Mouse (Mus musculus): ENCODE data around the gene Grin1. TPM values are rescaled to one million over a fixed set of nuclear protein-coding genes. Genes with fewer than 3 reads are reported as not detected.

Gene Grin1
- total RNA-seq, 2 experiments from 2014 or later: not detected

DNA sequence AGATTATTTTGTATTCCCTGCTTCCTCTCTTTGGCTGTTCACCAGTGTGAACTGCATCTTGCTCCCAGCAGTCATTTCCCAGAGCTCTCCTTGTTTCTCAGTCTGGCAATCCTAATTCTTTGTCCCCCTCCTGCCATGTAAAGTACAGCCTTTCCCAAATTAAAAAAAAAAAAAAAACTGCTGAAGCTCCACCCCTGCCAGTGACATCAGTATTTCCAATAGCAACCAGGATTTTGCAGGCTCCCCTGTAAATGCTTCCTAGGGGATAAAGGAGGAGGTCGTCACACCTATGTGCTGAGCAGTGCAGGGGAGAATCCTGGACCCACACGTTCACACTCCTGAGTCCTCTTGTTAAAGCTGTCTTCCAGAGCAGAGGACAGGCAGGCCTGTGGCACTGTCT, 1.1 kb upstream of the Grin1 start:
- DNase-seq (ENCODE audit: low spot score): no peak
- intact Hi-C loops (cut with DNase I): no loop called here

DNA sequence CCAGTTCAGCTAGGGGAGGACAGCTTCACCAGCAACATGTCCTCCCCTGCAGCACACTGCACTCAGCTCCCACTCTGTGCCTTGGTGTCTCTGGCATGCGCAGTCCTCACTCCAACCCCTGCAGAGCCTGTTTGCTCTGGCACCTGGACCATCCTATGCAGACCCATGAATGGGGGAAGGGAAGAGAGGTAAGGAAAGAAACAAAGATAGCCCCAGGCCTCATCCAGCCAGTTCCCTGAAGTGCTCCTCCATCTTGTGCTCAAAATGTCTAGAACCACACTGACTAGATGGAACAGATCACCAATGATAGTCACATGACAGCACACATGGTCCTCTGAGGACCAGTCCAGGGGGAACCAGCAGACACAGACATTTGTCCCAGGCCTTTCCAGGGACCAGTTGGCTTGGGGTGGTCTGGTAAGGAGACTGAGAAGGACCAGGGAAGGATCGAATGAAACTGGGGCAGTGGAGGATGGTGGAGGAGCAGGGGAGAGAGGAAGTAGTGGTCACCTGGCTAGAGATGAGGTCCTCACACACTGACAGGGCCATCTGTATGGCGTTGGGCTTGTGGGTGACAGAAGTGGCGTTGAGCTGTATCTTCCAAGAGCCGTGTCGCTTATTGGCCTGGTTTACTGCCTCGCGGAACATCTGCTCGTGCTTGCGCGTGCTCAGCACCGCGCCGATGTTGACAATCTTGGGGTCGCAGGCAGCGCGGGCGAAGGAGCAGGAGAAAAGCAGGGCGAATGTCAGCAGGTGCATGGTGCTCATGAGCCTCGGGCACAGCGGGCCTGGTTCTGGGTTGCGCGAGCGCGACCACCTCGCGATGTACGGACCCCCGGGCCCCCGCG, 644 bp downstream of the Grin1 start:
- intact Hi-C loops (cut with DNase I): no loop called here
- no peak for DNase-seq (ENCODE audit: low spot score)

- no peak for DNase-seq (ENCODE audit: low spot score)
- intact Hi-C loops (cut with DNase I): no loop called here
Observed at GRCm38 (mm10) chr2:25311491-25311891, 7.5 kb downstream of the Grin1 start.

GRCm38 (mm10) chr2:25310969-25311368, 8.0 kb downstream of the Grin1 start:
- intact Hi-C loops (cut with DNase I): no loop called here
- DNase-seq (ENCODE audit: low spot score): no peak

DNA sequence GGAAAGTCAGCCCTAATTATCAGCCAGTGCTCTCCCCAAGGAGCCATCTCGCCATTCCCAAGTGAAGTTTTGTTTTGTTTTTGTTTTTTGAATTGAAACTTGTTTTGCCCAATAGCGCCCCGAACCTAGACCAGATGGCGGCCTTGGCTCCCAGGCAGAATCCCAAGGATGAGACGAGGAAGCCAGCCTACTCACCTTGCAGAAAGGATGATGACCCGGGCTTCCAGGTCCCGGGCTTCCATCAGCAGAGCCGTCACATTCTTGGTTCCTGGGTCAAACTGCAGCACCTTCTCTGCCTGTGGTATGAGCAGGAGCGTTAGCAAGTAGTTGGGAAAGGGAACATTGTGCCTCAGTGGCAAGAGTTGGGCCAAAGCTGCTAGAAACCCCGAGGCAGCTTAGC, 8.8 kb downstream of the Grin1 start:
- intact Hi-C loops (cut with DNase I): no loop called here
- DNase-seq (ENCODE audit: low spot score): no peak

DNA sequence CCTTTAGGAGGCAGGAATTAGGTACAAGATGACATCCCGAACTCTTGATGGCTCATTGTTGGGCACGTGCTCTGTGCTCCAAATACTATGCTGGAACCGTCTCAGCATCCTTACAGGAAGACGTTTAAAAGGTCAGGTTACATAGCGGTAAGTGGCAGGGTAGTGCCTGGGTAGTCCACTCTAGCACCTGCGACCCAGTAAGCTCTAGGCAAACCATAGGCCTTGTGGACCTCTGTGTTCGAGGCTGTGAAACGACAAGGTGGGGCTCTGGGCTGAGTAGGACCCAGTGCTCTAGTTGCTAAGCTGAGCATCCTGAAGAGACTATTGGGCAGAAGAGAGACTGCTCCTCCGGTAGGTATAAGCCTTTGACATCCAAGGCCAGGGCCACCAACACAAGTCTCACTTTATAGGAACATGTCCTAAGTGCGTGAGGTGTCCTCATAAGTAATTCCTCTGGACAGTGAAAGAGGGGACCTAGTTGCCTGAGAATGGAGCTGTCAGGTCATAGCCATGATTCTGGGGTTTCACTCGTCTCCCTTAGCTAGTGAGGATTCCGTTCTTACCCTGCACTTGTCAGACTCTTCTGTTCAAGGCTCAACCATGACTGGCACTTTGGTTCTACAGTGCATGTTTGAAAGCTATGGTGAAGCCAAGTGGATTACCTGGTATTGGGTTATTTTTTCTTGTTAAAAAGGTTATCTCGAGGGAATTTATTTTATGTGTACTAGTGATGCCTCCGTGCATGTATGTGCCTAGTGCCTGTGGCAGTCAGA, 13.2 kb downstream of the Grin1 start:
- intact Hi-C loops (cut with DNase I): no loop called here

GRCm38 (mm10) chr2:25304657-25305541, 14.1 kb downstream of the Grin1 start:
- no peak for DNase-seq (ENCODE audit: low spot score)
- intact Hi-C loops (cut with DNase I): no loop called here

More for the DNA sequence above, 13.2 kb downstream of the Grin1 start:
- DNase-seq (ENCODE audit: low spot score): no peak

- intact Hi-C loops (cut with DNase I): no loop called here
- DNase-seq (ENCODE audit: low spot score): no peak
Observed at GRCm38 (mm10) chr2:25303931-25304656, 14.9 kb downstream of the Grin1 start.

DNA sequence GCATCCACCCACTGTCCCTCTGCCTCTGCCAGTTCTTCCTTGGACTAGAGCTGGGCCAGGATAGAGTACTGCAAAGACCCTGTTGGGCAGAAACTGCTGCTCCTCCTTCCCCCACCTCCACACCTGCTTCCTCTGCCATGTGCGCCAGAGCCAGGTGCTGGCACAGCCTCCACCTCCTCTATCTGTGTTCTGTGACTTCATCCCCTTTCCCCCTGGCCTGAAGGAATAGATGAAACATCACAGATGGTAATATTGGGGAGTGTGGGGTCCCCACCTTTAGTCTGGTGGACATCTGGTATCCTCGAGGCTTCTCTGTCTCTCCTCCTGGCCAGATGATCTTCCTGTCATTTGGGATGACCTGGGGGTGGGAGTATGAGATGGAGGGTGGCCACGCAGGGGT, 15.5 kb downstream of the Grin1 start:
- no peak for DNase-seq (ENCODE audit: low spot score)
- intact Hi-C loops (cut with DNase I): no loop called here

DNA sequence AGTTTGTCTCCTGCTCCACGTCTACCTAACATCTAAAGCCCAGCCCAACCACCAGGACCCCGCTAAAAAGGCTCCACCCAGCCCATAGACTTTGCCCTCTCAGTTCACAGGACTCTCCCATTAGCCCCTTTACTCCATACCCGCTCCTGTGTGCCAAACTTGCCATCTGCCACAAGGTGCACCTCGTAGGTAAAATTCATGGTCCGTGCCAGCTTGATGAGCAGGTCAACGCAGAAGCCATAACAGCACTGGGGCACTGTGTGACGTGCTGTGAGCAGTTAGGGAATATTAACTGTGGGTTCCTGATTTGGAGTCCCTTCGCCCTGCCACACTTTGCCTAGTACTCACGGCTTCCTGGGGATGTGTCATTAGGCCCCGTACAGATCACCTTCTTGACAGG, 20.9 kb downstream of the Grin1 start:
- intact Hi-C loops (cut with DNase I): no loop called here
- no peak for DNase-seq (ENCODE audit: low spot score)

DNA sequence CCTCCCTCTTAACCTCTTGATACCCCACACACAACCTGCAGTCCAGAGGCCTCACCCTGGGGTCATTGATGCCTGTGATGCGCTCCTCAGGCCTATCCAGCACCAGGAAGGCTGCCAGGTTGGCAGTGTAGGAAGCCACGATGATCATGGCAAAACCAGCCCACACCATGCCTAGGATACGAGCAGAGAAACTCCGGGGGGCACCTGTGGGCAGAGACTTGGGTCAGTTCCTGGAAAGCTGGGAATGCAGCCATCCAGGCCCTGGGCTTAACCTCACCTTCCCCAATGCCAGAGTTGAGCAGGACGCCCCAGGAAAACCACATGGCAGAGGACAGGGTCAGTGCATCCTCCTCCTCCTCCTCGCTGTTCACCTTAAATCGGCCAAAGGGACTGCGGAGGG, 21.9 kb downstream of the Grin1 start:
- intact Hi-C loops (cut with DNase I): no loop called here
- DNase-seq (ENCODE audit: low spot score): no peak

GRCm38 (mm10) chr2:25293706-25294105, 25.3 kb downstream of the Grin1 start:
- DNase-seq (ENCODE audit: low spot score): no peak
- intact Hi-C loops (cut with DNase I): loop anchor here (2.0 to 5.0 kb wide), 2 partner anchors 15 to 66 kb away; no protein-coding TSS in a partner anchor

DNA sequence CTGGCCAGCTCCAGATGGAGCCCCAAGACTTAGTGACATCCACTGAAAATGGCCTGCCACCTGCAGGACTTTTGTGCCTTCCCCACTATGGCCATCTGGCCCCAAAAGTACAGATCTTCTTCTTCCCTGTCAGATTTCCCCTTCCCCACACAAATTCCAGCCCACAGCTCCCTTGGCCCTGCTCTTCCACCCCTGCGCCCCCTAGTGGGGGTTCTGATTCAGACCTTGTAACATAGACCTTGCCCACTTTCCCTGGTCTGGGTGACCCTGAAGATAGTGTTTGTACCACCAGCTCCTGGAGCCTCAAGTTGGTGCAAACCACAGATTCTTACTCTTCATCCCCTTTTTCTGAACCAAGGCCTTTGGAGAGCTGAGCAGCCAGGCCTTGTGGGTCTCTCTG, 26.1 kb downstream of the Grin1 start:
- intact Hi-C loops (cut with DNase I): loop anchor here (2.0 to 5.0 kb wide), 2 partner anchors 14 to 66 kb away; no protein-coding TSS in a partner anchor
- peak; percentile 54 for DNase-seq (ENCODE audit: low spot score)

GRCm38 (mm10) chr2:25292054-25292544, 26.9 kb downstream of the Grin1 start:
- no peak for DNase-seq (ENCODE audit: low spot score)
- intact Hi-C loops (cut with DNase I): loop anchor here (2.0 to 5.0 kb wide), 2 partner anchors 13 to 65 kb away; no protein-coding TSS in a partner anchor

- DNase-seq (ENCODE audit: low spot score): no peak
Observed at GRCm38 (mm10) chr2:25291184-25292053, 27.6 kb downstream of the Grin1 start.

DNA sequence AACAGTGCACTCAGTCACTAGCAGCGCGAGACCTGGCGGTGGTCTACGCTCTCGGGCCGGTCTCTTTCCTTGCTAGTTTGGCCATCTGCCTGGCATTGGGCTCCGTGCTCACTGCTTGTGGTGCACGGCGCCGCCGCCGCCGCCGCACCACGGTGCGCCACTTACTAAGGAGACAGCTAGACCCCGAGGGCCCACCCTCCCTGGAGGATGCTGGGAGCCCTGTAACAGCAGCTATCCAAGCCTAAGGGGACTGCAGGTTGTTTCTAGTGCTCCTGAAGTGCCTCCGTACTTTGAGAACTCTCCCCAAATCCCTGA, 28.2 kb downstream of the Grin1 start:
- DNase-seq (ENCODE audit: low spot score): no peak
- intact Hi-C loops (cut with DNase I): loop anchor here (5.0 kb wide), 1 partner anchor 63 kb away; no protein-coding TSS in a partner anchor

More at GRCm38 (mm10) chr2:25291184-25292053, 27.6 kb downstream of the Grin1 start:
- intact Hi-C loops (cut with DNase I): loop anchor here (2.0 to 5.0 kb wide), 2 partner anchors 13 to 64 kb away; no protein-coding TSS in a partner anchor

GRCm38 (mm10) chr2:25290101-25290815, 28.7 kb downstream of the Grin1 start:
- intact Hi-C loops (cut with DNase I): loop anchor here (5.0 kb wide), 1 partner anchor 63 kb away; no protein-coding TSS in a partner anchor
- DNase-seq (ENCODE audit: low spot score): no peak
